Mouse (Mus musculus) embryonic facial prominence, embryonic 11.5 days (tissue): ENCODE measurements around the gene Dcps. TPM values are rescaled to one million over a fixed set of nuclear protein-coding genes. Genes with fewer than 3 reads are reported as not detected.

ENCODE experiments used
- ATAC-seq: fragments of 200-750 bp; cut with Nextera tagmentation; replicated peaks from 2 replicates; pipeline ENCODE4 v1.8.0; 2017; ENCODE audit warnings: low read depth; ENCODE audit not compliant: insufficient number of reproducible peaks, low FRiP score, low TSS enrichment
- DNase-seq: peaks from one replicate; pipeline ENCODE4 v3.0.0-alpha.2; 2015; ENCODE audit warnings: low spot score
- H3K27ac ChIP-seq: fragments of 300-500 bp; sonication (generic); replicated peaks from 2 replicates; pipeline ENCODE4 v1.5.1; 2014; ENCODE audit warnings: mild to moderate bottlenecking, low read depth, low read length, control low read depth
- H3K27me3 ChIP-seq: fragments of 300-500 bp; sonication (generic); 2 replicates; pipeline ENCODE4 v1.6.1; 2014; ENCODE audit warnings: mild to moderate bottlenecking, low read length, moderate library complexity, mixed read lengths; ENCODE audit not compliant: control insufficient read depth, insufficient read depth
- H3K36me3 ChIP-seq: fragments of 300-500 bp; sonication (generic); replicated peaks from 2 replicates; pipeline ENCODE4 v1.6.1; 2014; ENCODE audit warnings: low read depth, mild to moderate bottlenecking, low read length, moderate library complexity, mixed read lengths; ENCODE audit not compliant: control insufficient read depth, insufficient read depth
- H3K4me1 ChIP-seq: fragments of 300-500 bp; sonication (generic); 2 replicates; pipeline ENCODE4 v1.6.1; 2014; ENCODE audit warnings: low read length, mixed read lengths; ENCODE audit not compliant: control insufficient read depth, insufficient read depth
- H3K4me2 ChIP-seq: fragments of 300-500 bp; sonication (generic); 2 replicates; pipeline ENCODE4 v1.6.1; 2014; ENCODE audit warnings: low read depth, mild to moderate bottlenecking, control low read depth, low read length, moderate library complexity
- H3K4me3 ChIP-seq: fragments of 300-500 bp; sonication (generic); 2 replicates; pipeline ENCODE4 v1.5.1; 2014; ENCODE audit warnings: low read depth, low read length, control low read depth
- H3K9ac ChIP-seq: fragments of 300-500 bp; sonication (generic); replicated peaks from 2 replicates; pipeline ENCODE4 v1.6.1; 2014; ENCODE audit warnings: mild to moderate bottlenecking, control low read depth, low read length
- H3K9me3 ChIP-seq: fragments of 300-500 bp; sonication (generic); replicated peaks from 2 replicates; pipeline ENCODE4 v1.6.1; 2016; ENCODE audit warnings: mild to moderate bottlenecking, low read length, inconsistent platforms, mixed read lengths; ENCODE audit not compliant: control insufficient read depth
- WGBS: fragments of 180-500 bp; shearing (Covaris S2); extraction: QIAGEN DNeasy Blood & Tissue Kit; methylation state at CpG from one replicate; pipeline ENCODE4 v1.1.7; 2014; 5-methylcytosine and 5-hydroxymethylcytosine counted together
- polyA plus RNA-seq: library from polyadenylated mRNA; unstranded; fragments of >200 nt; fragmentation: Nextera tagmentation; extraction: Ambion mirVana; gene quantifications from 2 replicates; pipeline ENCODE4 v1.2.1, GENCODE M21; 2014

Gene Dcps
- polyA plus RNA-seq, 1 experiment from 2014 or later = 93.3 TPM

DNA sequence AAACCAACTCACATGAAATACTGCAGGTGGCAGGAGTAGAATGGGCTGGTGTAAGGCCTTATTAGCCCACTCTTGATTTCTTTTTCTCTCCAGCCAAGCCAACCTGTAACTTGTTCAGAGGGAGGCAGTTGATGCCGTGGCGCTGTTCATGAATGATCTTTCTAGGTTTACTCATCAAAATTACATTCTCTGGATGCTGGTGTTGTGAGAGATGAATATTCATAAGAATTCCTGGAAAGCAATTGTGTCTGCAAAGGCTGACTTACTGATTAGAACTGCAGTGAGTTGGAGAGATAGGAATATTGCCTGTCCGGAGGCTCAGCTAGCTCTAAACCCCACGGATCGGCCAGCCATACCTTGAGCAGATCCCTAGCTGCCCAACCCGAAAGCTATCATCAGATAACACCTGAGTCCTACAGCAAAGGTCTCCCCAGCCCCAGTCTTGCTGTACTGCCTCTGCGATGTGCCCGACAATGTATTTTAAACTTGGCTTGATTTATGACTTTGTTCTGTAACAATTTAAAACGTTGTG is 24.7 kb upstream of the Dcps start:
- no peaks in the 10 kb centered on the region for H3K27me3 ChIP-seq
- H3K36me3 ChIP-seq = no peaks in the 10 kb centered on the region; the same call in 1 of the 2 replicates
- no peaks in the 10 kb centered on the region for H3K4me1 ChIP-seq
- H3K27ac ChIP-seq = no peak overlapping the region
- H3K4me3 ChIP-seq = peak overlapping the region; percentile 71; the same call in 1 of the 2 replicates
- no peak overlapping the region for H3K9ac ChIP-seq
- ATAC-seq = no peak
- H3K9me3 ChIP-seq = no peaks in the 10 kb centered on the region
- peak overlapping the region; percentile 82 for H3K4me2 ChIP-seq
- DNase-seq = no peak
- WGBS = 68% methylated on average over 9 of the region's 9 CpGs

DNA sequence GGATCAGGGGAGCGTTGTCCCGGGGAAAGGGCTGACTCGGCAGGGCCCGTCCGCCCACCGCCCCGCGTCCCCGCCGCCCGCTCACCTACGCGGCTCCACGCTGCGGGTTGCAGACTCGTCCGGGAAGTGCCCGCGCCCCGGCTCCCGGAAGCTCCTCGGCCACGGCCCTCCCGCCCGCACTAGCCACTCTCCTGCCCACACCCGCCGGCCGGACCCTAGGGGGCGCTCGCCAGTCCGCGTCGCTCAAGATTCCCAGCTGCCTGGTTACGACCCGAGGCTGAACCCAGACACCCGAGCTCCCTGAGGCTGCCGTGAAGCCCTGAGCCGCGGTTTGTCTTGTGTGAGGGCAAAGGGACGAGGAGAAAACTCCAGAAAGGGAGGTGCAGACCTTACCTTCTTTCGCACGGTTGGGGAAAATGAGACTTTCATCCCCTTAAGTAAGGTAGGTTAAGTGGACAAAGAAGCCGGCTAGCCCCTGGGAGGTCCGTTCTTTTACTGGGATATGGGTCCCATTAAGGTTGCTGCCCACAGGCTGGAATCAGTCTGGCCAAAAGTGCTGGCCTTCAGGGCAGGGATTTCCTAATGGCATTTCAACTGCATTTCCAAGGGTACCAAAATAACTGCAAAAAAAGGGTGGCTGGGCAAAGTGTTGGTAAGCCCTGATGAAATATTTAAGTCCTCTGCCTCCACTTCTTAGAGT is 24.1 kb upstream of the Dcps start, which contains the start of the genes Srpr and Tirap:
TSS of gene Srpr (plus strand) at position 404 of the 700 bp plus-strand sequence.
TSS of gene Tirap (minus strand) at position 520 of the 700 bp plus-strand sequence.
- Histone ChIP-seq H3K4me3 (peak within 1 kb of the TSS; percentile 71), H3K27ac (0 out of 2 replicates have a peak within 1 kb of the TSS, but pooled peaks have one; percentile 32), H3K9ac (peak within 1 kb of the TSS; percentile 80), H3K9me3 (no peaks in the 10 kb centered on the region), H3K27me3 (no peaks in the 10 kb centered on the region), H3K36me3 (no peaks in the 10 kb centered on the region; the same call in 1 of the 2 replicates), H3K4me2 (peak within 1 kb of the TSS; percentile 82), H3K4me1 (no peaks in the 10 kb centered on the region)
- DNase-seq = peak; percentile 92
- peak; percentile 88 for ATAC-seq
- WGBS = under 1% methylated on average over 40 of the region's 44 CpGs

DNA sequence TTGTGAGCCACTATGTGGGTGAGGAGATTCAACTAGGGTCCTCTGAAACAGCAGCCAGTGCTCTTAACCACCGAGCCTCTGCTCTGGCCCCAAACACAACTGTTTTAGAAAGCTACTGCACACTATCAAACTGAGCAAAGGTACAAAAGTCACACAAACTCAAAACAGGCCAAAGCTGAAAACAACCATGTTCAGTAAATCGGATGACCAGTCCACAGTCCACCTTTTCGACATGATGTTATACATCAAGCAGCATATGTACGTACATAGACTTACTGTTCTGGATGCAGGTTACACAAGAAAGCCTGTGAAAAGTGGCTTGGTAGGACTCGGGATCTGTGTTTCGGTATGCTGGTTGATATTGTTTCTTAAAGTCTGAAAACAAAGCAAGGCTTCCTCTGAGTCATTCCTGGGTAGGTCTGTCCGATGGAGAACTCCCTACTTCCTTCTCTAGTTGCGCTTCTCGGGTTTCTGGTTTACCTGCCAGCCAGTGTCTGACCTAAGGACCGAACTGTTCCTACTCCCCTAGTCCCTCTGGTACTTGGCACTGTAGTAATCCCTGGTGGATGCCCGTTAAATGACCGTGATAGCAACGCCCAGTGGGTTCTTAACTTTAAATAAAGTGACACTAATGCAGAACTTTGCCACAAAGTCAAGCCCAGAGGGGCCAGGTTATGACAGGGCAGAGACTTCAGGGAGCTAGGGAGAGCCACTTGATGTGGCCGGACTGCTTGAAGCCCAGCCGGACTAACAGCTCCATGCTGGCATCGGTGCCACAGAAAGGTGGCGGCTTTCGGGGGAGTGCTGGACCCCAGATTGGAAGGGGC is 23.3 kb upstream of the Dcps start:
- no peaks in the 10 kb centered on the region for H3K9me3 ChIP-seq
- H3K27me3 ChIP-seq = no peaks in the 10 kb centered on the region
- H3K4me3 ChIP-seq = peak overlapping the region; percentile 71
- ATAC-seq (peak; percentile 25; the same call in 1 of the 2 replicates), DNase-seq (peak; percentile 3)
- no peaks in the 10 kb centered on the region for H3K36me3 ChIP-seq
- H3K4me1 ChIP-seq = no peaks in the 10 kb centered on the region
- H3K27ac ChIP-seq = 0 out of 2 replicates have a peak overlapping the region, but pooled peaks have one; percentile 32
- peak overlapping the region; percentile 80 for H3K9ac ChIP-seq
- WGBS = 24% methylated on average over 18 of the region's 18 CpGs
- peak overlapping the region; percentile 82 for H3K4me2 ChIP-seq

DNA sequence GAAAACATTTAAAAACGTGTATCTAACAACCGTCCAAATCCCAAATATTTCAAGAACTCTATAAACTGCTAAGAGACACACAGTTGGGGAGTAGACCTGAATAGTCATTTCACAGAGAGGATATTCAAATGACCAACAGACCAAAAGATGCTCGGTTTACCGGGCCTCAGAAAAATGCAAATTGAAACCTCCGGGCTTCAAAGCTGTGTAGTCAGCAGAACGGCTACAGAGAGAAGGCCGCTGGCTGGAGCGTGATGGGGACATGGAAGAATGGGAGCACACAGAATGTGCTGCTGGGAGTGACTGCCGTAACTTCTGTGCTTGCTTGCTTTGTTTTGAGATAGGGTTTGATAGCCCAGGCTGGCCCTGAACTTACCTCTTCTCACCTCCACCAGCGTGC is 22.5 kb upstream of the Dcps start:
- Histone ChIP-seq H3K27ac (no peak overlapping the region), H3K4me2 (no peak overlapping the region), H3K4me3 (no peak overlapping the region), H3K36me3 (no peaks in the 10 kb centered on the region), H3K27me3 (no peaks in the 10 kb centered on the region), H3K9ac (no peak overlapping the region), H3K9me3 (no peaks in the 10 kb centered on the region), H3K4me1 (no peaks in the 10 kb centered on the region)
- no peak for ATAC-seq
- no peak for DNase-seq
- 78% methylated on average over 10 of the region's 10 CpGs for WGBS

DNA sequence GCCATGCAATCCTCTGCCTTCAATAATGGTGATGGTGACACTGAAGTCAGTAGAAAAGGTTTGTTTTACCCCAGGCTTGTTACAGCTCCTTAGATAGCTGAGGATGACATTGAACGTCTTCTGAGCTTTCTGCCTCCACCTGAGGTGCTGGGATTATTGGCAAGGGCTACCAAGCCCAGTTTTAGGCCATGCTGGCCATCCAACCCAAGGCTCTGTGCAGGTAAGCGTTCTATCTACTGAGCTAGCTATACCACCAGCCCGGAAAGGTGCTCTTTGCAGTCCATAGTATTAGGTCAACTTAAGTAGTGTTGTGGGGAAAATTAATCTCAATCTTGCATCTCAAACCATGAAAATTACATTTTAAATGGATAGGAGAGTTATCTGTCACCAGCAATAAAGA is 21.8 kb upstream of the Dcps start:
- H3K4me3 ChIP-seq = no peak overlapping the region
- H3K9ac ChIP-seq = no peak overlapping the region
- no peak overlapping the region for H3K27ac ChIP-seq
- no peaks in the 10 kb centered on the region for H3K4me1 ChIP-seq
- H3K36me3 ChIP-seq = no peaks in the 10 kb centered on the region
- H3K9me3 ChIP-seq = no peaks in the 10 kb centered on the region
- ATAC-seq (no peak), DNase-seq (no peak)
- H3K27me3 ChIP-seq = no peaks in the 10 kb centered on the region
- 83% methylated on average over 3 of the region's 3 CpGs for WGBS
- no peak overlapping the region for H3K4me2 ChIP-seq

DNA sequence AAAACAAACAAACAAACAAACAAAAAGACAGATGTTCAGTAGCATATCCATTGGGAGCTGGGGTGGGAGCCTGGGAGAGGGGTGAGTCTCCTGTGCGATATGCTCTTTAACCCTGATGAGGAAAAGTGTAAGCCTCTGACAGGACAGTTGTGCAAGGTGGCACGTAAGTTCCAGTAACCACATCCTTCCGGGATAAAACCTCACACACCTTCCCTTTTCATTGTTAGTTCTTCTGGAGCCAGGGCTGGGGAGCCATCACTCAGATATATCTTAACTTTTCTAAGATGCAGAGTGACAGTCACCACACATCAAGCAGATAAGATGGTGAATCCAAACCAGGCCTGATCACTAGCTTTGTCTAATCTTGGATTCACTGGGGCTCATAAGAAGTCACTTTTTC is 18.2 kb upstream of the Dcps start:
- Histone ChIP-seq H3K9me3 (no peaks in the 10 kb centered on the region), H3K4me2 (no peak overlapping the region), H3K27ac (no peak overlapping the region), H3K27me3 (no peaks in the 10 kb centered on the region), H3K4me1 (no peaks in the 10 kb centered on the region), H3K9ac (no peak overlapping the region), H3K4me3 (no peak overlapping the region), H3K36me3 (no peaks in the 10 kb centered on the region)
- 95% methylated on average over 3 of the region's 3 CpGs for WGBS
- ATAC-seq = no peak
- DNase-seq = no peak

DNA sequence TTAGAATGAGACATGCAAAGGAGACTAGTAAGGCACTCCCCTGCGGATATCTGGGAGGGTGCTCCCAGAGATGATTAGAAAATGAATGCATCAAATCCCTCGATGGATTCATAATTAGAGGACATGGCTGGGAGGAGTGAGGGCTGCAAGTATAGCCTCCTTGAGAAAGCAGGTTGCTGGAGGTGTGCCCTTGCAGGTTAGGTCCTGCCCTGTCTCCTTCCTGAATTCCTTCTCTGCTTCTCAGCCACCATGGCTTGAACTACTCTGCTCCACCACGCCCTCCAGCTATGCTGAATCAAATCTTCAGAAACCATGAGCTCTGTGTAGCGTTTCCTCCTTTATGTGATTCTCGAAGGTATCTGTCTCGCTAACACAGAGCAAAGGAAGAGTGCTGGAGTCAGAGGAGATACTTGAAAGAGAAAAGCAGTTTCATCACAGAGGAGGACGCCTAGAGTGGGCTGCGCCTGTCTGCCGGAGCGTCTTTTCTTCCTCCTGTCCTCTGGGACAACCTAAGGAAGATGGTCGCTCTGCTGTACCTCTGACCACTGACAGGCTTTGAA is 17.2 kb upstream of the Dcps start:
- H3K27ac ChIP-seq = no peak overlapping the region
- H3K36me3 ChIP-seq = no peaks in the 10 kb centered on the region; the same call in 1 of the 2 replicates
- H3K4me2 ChIP-seq = no peak overlapping the region
- H3K9me3 ChIP-seq = no peaks in the 10 kb centered on the region
- no peaks in the 10 kb centered on the region for H3K4me1 ChIP-seq
- no peak overlapping the region for H3K4me3 ChIP-seq
- no peak overlapping the region for H3K9ac ChIP-seq
- 74% methylated on average over 11 of the region's 11 CpGs for WGBS
- no peaks in the 10 kb centered on the region for H3K27me3 ChIP-seq
- DNase-seq (no peak), ATAC-seq (no peak)
